Mouse (Mus musculus): ENCODE measurements at regions not wholly inside any gene's neighbourhood (a gene's known extent, or its start where the extent isn't known, plus 50 kb on each side); places are given as distances from the start of the nearest gene placed in this dataset.

- Histone ChIP-seq H3K27me3 (ENCODE audit: insufficient read depth, low read length) (no peaks in the 10 kb centered on the region), H3K4me2 (ENCODE audit: low read depth, low read length) (no peak overlapping the region), H3K4me1 (ENCODE audit: insufficient read depth) (peaks cover 3% of the 10 kb centered on the region; the same call in 1 of the 2 replicates), H3K9ac (replicated peaks) (no peak overlapping the region), H3K4me3 (ENCODE audit: low read depth, low read length) (no peak overlapping the region), H3K27ac (ENCODE audit: low read depth) (0 out of 2 replicates have a peak overlapping the region, but pooled peaks have one; percentile 22), H3K36me3 (replicated peaks; ENCODE audit: insufficient read depth, low read length) (no peaks in the 10 kb centered on the region), H3K9me3 (ENCODE audit: low read length) (no peaks in the 10 kb centered on the region)
- 27% methylated on average over 2 of the region's 2 CpGs for WGBS (ENCODE audit: insufficient replicate concordance)
- no peak for TF ChIP-seq CTCF (IDR thresholded peaks at IDR 0.05; ENCODE audit: low read depth)
- no peak for TF ChIP-seq EP300 (IDR thresholded peaks at IDR 0.05; ENCODE audit: low read depth)
- ATAC-seq (no peak), DNase-seq (no peak)
These were observed 133.6 kb upstream of the Ednrb start for GRCm38 (mm10) chr14:103977769-103978168.

GRCm38 (mm10) chr14:103973955-103974354 lies 129.8 kb upstream of the Ednrb start:
- H3K27me3 ChIP-seq (ENCODE audit: insufficient read depth, low read length): no peaks in the 10 kb centered on the region
- DNase-seq (no peak), ATAC-seq (no peak)
- TF ChIP-seq EP300 (IDR thresholded peaks at IDR 0.05; ENCODE audit: low read depth): no peak
- no peak for TF ChIP-seq CTCF (IDR thresholded peaks at IDR 0.05; ENCODE audit: low read depth)
- peaks cover 3% of the 10 kb centered on the region; the same call in 1 of the 2 replicates for H3K4me1 ChIP-seq (ENCODE audit: insufficient read depth)
- H3K27ac ChIP-seq (ENCODE audit: low read depth): no peak overlapping the region
- WGBS (ENCODE audit: insufficient replicate concordance): 52% methylated on average over 4 of the region's 4 CpGs
- no peak overlapping the region for H3K9ac ChIP-seq (replicated peaks)
- H3K4me3 ChIP-seq (ENCODE audit: low read depth, low read length): no peak overlapping the region
- no peaks in the 10 kb centered on the region for H3K36me3 ChIP-seq (replicated peaks; ENCODE audit: insufficient read depth, low read length)
- no peak overlapping the region for H3K4me2 ChIP-seq (ENCODE audit: low read depth, low read length)
- H3K9me3 ChIP-seq (ENCODE audit: low read length): no peaks in the 10 kb centered on the region

GRCm38 (mm10) chr14:103973111-103973510 lies 128.9 kb upstream of the Ednrb start:
- Histone ChIP-seq H3K4me1 (ENCODE audit: insufficient read depth) (peaks cover 3% of the 10 kb centered on the region; the same call in 1 of the 2 replicates), H3K4me3 (ENCODE audit: low read depth, low read length) (no peak overlapping the region), H3K9ac (replicated peaks) (no peak overlapping the region), H3K9me3 (ENCODE audit: low read length) (no peaks in the 10 kb centered on the region), H3K36me3 (replicated peaks; ENCODE audit: insufficient read depth, low read length) (no peaks in the 10 kb centered on the region), H3K27me3 (ENCODE audit: insufficient read depth, low read length) (no peaks in the 10 kb centered on the region), H3K27ac (ENCODE audit: low read depth) (no peak overlapping the region), H3K4me2 (ENCODE audit: low read depth, low read length) (no peak overlapping the region)
- TF ChIP-seq CTCF (IDR thresholded peaks at IDR 0.05; ENCODE audit: low read depth) (no peak), EP300 (IDR thresholded peaks at IDR 0.05; ENCODE audit: low read depth) (no peak)
- WGBS (ENCODE audit: insufficient replicate concordance): 66% methylated on average over 7 of the region's 7 CpGs
- no peak for DNase-seq
- ATAC-seq: no peak

- Histone ChIP-seq H3K9me3 (ENCODE audit: low read length) (no peaks in the 10 kb centered on the region), H3K4me3 (ENCODE audit: low read depth, low read length) (no peak overlapping the region), H3K9ac (replicated peaks) (no peak overlapping the region), H3K4me2 (ENCODE audit: low read depth, low read length) (no peak overlapping the region), H3K27me3 (ENCODE audit: insufficient read depth, low read length) (no peaks in the 10 kb centered on the region), H3K27ac (ENCODE audit: low read depth) (no peak overlapping the region), H3K36me3 (replicated peaks; ENCODE audit: insufficient read depth, low read length) (no peaks in the 10 kb centered on the region), H3K4me1 (ENCODE audit: insufficient read depth) (no peaks in the 10 kb centered on the region)
- no peak for DNase-seq
- ATAC-seq: no peak
- no peak for TF ChIP-seq CTCF (IDR thresholded peaks at IDR 0.05; ENCODE audit: low read depth)
- TF ChIP-seq EP300 (IDR thresholded peaks at IDR 0.05; ENCODE audit: low read depth): no peak
- 60% methylated on average over 2 of the region's 2 CpGs for WGBS (ENCODE audit: insufficient replicate concordance)
These were observed 125.1 kb upstream of the Ednrb start for GRCm38 (mm10) chr14:103969305-103969704.

GRCm38 (mm10) chr14:103966293-103966692 lies 122.1 kb upstream of the Ednrb start:
- Histone ChIP-seq H3K27ac (ENCODE audit: low read depth) (no peak overlapping the region), H3K4me3 (ENCODE audit: low read depth, low read length) (no peak overlapping the region), H3K4me1 (ENCODE audit: insufficient read depth) (no peaks in the 10 kb centered on the region), H3K27me3 (ENCODE audit: insufficient read depth, low read length) (no peaks in the 10 kb centered on the region), H3K9me3 (ENCODE audit: low read length) (no peaks in the 10 kb centered on the region), H3K36me3 (replicated peaks; ENCODE audit: insufficient read depth, low read length) (no peaks in the 10 kb centered on the region), H3K9ac (replicated peaks) (no peak overlapping the region), H3K4me2 (ENCODE audit: low read depth, low read length) (no peak overlapping the region)
- TF ChIP-seq EP300 (IDR thresholded peaks at IDR 0.05; ENCODE audit: low read depth) (no peak), CTCF (IDR thresholded peaks at IDR 0.05; ENCODE audit: low read depth) (no peak)
- no peak for ATAC-seq
- no peak for DNase-seq
- WGBS (ENCODE audit: insufficient replicate concordance): 66% methylated on average over 2 of the region's 2 CpGs

- no peak for ATAC-seq
These were observed 118.2 kb upstream of the Ednrb start for GRCm38 (mm10) chr14:103962303-103962881.

More at GRCm38 (mm10) chr14:103962303-103962881, 118.2 kb upstream of the Ednrb start:
- no peak overlapping the region for H3K27ac ChIP-seq (ENCODE audit: low read depth)
- 56% methylated on average over 11 of the region's 11 CpGs for WGBS (ENCODE audit: insufficient replicate concordance)
- DNase-seq: no peak
- no peaks in the 10 kb centered on the region for H3K36me3 ChIP-seq (replicated peaks; ENCODE audit: insufficient read depth, low read length)
- H3K27me3 ChIP-seq (ENCODE audit: insufficient read depth, low read length): no peaks in the 10 kb centered on the region
- no peaks in the 10 kb centered on the region for H3K9me3 ChIP-seq (ENCODE audit: low read length)
- no peak for TF ChIP-seq EP300 (IDR thresholded peaks at IDR 0.05; ENCODE audit: low read depth)
- TF ChIP-seq CTCF (IDR thresholded peaks at IDR 0.05; ENCODE audit: low read depth): no peak
- no peak overlapping the region for H3K4me3 ChIP-seq (ENCODE audit: low read depth, low read length)
- H3K9ac ChIP-seq (replicated peaks): no peak overlapping the region
- no peaks in the 10 kb centered on the region for H3K4me1 ChIP-seq (ENCODE audit: insufficient read depth)
- no peak overlapping the region for H3K4me2 ChIP-seq (ENCODE audit: low read depth, low read length)

Data from liver, postnatal 0 days (tissue).